Mouse (Mus musculus) c-Kit-negative CD71-positive TER-119-positive erythroid progenitor cells, embryonic 14.5 days (primary cell): ENCODE measurements around the gene Rrn3.
"Not testable (repeated sequence)": the region's sequence is repeated elsewhere in the genome, so short reads cannot be mapped to it uniquely, and the experiment has no call there.

Experiments used
- DNase-seq: peaks from one replicate; pipeline ENCODE4 v3.0.0-alpha.2; 2013; ENCODE audit warnings: low read depth, low spot score

Rrn3 gene

GRCm38 (mm10) chr16:13781216-13781615 is 708 bp downstream of the Rrn3 start:
- no peak for DNase-seq

- DNase-seq = no peak
Measured at GRCm38 (mm10) chr16:13785932-13786331, 5.4 kb downstream of the Rrn3 start.

DNA sequence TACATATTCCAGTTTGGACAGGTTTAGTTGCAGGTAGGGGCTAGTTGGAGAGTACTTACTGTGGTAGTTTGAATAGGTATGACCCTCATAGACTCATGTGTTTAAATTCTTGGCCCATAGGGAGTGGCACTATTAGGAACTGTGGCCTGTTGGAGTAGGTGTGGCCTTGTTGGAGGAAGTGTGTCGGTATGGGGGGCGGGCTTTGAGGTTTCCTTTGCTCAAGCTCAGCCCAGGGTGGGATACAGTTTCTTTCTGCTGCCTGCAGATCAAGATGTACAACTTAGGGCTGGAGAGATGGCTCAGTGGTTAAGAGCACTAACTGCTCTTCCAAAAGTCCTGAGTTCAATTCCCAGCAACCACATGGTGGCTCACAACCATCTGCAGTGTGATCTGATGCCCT is 12.9 kb downstream of the Rrn3 start:
- not testable (repeated sequence) for DNase-seq

DNA sequence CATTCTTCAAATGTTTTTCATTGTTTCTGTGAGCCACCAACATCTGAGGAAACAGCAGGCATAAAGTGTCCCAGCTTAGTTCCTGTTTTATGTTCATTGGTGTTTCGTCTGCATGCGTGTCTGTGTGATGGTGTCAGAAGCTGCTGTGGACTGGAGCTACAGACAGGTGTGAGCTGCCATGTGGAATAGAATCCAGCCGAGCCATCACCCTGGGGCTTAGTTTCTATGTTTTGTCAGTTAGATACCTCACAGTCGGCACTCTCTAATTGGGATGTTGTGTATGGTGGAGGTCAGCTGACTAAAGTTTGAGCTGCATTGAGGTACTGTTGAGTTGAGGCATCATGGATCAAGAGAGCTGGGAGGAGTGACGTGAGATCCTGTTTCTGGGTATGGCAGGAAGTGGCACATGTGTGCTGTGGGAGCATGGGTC is 16.3 kb downstream of the Rrn3 start:
- DNase-seq = no peak

GRCm38 (mm10) chr16:13801231-13801630 is 20.7 kb downstream of the Rrn3 start:
- DNase-seq = no peak

DNA sequence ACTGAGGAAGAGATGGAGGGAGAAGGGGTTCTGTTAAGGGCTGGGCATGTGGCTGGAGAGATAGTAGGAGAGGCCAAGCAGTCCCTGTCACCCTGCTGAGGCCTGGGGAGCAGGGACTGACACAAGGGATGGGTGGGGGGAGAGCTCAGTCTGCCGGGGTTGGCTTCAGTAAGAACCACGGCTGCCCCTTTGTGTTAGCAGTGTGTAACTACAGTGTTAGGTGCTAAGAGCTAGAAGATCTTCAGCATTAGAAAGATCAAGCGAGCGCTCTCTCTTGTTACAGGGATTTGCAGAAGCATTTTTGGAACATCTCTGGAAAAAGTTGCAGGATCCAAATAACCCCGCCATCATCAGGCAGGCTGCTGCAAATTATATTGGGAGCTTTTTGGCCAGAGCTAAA is 24.2 kb downstream of the Rrn3 start:
- DNase-seq = no peak

DNA sequence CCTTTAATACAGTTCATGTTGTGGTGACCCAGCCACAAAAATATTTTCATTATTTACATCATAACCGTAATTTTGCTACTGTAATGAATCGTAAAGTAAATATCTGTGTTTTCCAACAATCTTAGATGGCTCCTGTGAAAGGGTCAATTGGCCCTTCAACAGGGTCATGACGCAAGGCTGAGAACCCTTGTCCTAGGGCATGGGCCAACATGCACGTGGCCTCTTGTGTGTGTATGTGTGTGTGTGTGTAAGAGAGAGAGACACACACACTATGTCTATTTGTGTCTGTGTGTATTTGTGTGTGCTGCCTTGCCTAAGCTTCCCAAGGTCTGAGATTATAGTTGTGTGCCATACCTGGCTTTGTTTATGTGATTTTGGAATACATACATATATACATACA is 27.1 kb downstream of the Rrn3 start:
- no peak for DNase-seq

DNA sequence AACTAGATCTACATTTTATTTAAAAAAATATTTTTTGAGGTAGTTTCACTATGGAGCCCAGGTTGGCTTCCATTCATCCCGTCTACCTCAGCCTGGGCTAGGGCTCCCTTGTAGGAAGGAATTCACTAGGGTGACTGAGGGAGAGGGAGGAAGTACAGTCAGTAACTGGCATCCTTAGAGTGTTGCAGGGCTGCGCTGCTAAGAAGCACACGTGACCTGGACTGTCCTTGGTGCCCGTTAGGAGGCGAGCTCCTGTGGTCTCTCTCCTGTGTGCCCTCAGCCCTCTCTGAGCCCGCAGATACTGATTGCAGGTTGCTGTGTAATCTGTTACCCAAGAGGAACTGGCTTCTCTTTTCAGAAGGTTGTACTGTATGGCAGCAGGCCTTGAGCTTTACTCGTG is 27.9 kb downstream of the Rrn3 start:
- DNase-seq = no peak

DNA sequence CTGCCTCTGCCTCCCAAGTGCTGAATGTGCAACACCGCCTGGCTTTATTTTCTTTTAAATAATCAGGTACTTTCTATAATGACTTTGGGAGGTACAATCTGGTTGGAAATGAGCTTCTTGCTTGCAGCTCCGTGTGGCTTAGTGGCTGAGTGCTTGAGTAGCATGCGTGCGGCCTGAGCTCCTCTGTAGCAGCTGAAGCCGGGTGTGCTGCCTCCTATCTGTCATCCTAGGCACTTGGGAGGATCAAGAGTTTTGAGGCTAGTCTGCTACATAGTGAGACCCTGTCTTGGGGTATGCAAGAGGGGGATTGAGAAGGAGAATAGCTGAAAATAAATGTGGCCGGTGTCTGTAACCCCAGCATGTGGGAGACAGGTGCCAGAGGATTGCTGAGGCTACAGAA is 31.6 kb downstream of the Rrn3 start:
- no peak for DNase-seq

- DNase-seq = no peak
Measured at GRCm38 (mm10) chr16:13813200-13813599, 32.7 kb downstream of the Rrn3 start.

DNA sequence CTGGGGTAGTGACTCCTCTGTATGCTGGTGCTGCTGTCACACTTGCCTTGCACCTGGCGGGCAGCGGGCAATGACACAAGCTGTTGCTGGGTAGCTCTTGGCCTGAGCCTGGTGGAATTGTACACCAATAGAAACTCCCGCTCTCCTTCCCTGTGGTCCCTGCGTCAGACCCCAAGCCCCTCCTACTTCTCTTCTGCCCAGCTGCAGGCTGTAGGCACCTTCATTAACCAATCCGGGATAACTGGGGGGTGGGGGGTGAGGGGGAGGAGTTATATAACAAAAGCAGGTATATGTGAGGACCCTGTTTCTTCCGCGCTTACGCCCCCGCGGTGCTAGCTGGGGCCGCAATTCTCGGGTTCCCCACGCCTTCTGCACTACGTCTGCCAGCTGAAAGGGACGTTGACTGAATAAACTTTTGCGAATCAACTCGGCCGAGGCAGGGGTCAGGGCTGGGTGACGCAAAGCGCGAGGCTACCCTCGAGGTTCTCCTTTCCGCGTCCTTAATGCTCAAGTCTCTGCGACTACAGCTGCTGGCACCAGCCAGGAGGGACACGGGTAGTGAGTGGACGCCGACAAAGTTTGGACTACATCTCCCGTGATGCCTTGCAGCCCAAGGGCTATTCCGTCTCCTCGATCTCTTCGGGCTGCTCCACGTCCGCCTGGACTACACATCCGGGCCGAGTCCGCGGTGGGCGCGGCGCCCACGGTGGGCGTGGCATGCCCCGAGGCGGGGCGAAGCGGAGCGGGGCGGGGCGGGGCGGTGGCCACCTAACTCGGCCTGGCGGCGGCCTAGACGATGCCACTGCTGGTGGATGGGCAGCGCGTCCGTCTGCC is 38.3 kb downstream of the Rrn3 start, which contains the start of gene Ntan1:
TSS of gene Ntan1 (plus strand) at position 286 of the 834 bp plus-strand sequence.
- peak; percentile 90 for DNase-seq

DNA sequence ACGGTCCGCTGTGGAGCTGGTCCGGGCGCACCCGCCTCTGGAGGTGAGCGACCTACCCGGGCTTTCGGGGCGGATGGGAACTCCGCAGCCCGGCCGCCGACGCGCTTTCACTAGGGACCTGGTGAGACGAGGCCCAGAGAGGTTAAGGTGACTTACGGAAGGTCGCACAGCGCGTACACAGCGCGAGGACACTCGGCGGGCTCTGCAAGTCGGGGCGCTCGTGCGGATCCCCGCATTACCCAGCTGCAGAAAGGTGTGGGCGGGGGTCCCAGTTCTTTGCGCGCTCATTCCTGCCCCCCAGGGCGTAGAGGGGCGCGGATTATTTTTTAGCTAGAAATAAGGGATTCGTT is 38.9 kb downstream of the Rrn3 start:
- no peak for DNase-seq

DNA sequence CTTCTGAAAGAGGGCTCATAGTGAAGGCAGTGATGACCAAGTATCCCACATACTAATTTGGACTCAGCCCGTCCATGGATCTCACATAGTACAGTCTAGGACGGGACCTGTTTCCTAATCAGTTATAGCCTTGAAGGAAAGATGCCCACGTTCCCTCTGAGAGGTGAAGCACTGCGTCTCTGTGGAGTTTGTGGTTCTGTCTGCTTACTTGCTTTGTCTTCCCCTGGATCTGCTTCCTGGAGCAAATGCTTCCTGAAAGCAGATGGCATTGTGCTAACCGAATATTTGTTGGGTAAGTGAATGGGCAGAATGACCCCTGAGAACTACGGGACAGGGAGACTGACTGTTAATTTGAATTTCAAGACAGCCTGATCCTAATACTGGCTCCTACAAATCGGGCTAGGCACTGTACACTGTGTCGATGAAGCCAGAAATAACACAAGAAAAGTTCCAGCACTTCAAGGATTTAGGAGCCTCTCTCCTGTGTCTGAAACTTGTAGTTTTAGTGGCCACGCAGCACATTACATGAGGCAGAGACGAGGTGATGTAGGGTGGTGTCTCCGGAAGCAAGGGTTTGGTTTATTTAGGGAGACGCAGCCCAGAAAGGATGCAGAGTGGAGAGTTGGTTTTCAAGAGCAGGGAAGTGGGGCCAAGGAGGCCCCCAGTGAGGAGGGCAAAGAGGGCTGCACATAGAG is 39.4 kb downstream of the Rrn3 start:
- peak; percentile 15 for DNase-seq

GRCm38 (mm10) chr16:13820771-13821170 is 40.3 kb downstream of the Rrn3 start:
- no peak for DNase-seq

DNA sequence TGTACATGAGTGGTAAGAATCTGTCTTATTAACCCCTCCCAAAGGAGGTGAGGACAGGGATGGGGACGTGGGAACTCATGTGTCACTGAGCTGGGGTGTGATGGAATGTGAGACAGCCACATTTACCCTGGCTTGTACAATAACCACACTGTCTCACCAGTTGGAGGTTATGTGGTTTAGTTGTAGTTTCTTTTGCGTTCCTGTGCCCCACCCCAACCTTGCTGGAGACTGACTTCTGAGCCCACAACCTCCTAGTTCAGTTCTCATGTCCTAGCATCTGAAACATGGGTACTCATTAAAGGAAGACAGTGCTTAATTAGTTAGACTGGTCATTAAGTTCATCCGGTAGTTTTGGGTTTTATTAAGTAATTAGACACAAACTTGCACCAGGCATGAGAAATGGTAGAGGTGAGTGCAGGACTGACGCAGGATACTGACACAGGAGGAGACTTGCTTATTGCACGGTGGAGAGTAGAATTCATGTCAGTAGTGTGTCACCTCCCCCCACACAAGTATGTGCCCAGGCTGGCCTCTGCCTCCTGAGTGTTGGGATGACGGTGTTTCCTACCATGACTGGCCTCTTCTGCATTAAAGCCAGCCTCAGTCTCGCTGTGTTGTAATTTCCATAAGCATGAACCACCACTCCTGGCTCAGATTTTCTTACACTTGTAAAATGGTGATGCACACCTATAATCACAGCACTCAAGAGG is 45.4 kb downstream of the Rrn3 start:
- no peak for DNase-seq

GRCm38 (mm10) chr16:13826511-13826910 is 46.0 kb downstream of the Rrn3 start:
- no peak for DNase-seq

GRCm38 (mm10) chr16:13830444-13830843 is 49.9 kb downstream of the Rrn3 start:
- no peak for DNase-seq

DNA sequence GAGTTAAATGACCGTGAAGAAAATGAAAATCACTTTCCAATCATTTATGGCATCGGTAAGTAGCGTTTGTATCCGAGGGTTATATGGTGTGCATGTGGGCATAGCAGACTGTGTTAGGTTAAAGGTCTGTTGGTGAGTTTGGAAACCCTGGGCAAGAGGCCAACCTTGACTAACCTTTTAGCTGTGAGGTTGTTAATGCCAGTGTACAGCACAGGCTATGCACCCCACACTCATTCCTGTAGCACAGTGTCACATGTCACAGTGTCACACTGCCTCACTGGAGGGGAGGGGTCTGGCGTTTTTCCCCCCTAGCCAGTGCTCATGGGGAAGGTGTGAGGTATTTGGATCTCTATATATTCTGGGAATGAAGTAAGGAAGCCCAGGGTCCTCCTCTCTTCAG is 51.1 kb downstream of the Rrn3 start:
- no peak for DNase-seq

GRCm38 (mm10) chr16:13834382-13834781 is 53.9 kb downstream of the Rrn3 start:
- DNase-seq = no peak

DNA sequence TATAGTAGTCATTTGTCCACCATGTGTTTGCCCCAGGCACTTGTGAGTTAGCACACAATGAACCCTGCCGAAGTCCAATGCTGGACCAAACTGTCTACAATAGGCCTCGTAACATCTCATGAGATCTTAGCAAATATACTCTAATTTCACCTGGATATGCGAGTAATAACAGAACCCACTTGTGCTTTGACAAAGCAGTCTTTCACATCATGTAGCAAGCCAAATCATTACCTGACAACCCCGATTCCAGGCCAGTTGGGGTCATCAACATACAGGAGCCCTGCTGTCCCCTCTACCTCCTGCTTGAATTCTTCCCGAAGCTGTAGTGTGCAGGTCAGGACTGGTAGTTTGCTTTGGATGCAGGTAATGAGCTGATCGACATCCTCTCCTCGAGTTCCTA is 59.5 kb downstream of the Rrn3 start:
- no peak for DNase-seq

DNA sequence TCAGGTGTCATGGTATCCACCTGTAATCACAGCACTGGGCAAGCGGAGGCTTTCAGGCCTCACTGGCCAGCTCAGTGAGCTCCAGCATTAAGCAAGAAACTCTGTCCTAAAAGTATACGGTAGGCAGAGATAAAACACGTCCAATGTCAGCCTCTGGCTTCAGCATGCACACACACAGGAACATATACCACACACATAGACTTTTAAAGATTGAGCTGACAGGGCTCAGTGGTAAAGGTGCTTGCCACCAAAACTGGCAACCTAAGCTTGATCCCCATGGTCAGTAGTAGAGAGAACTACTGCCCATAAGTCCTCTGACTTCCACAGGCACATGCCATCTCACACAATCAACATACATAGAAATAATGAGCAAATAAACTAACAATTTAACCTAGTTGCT is 60.4 kb downstream of the Rrn3 start:
- no peak for DNase-seq

GRCm38 (mm10) chr16:13845031-13845430 is 64.5 kb downstream of the Rrn3 start:
- DNase-seq = no peak

DNA sequence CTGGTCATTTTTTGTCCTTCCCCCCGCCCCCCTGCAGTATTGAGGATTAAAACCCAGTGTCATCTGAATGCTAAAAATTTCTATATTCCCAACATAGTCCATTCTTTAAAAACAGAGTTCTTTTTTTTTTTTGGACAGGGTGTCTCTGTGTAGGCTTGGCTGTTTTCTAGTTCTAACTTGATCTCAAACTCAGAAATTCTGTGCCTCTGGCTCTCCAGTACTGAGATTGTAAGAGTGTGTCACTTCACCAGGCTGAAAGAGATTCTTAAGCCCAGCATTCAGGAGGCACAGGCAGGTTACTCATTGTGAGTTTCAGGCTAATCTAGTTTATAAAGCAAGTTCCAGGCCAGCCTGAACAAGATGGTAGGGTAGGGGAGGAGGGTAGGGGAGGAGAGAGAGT is 66.2 kb downstream of the Rrn3 start:
- no peak for DNase-seq
